Mouse (Mus musculus) erythroblast, adult 5-6 weeks (primary cell): Measurements from ENCODE around the gene Hoxa13. TPM values are rescaled to one million over a fixed set of nuclear protein-coding genes. Genes with fewer than 3 reads are reported as not detected.
A peak's percentile ranks its signal among the peaks of the same experiment; 100 is the strongest.

Experiments
- ATAC-seq: replicated peaks from 2 replicates; pipeline ENCODE4 v1.8.0; 2016; ENCODE audit warnings: moderate number of reproducible peaks, mild to moderate bottlenecking, moderate TSS enrichment, inconsistent platforms; ENCODE audit not compliant: poor library complexity, low FRiP score, severe bottlenecking
- total RNA-seq, 2 experiments: library from RNA; stranded (forward) in 1 of 2; stranded (reverse) in 1 of 2; fragments of 150-400 nt in 1 of 2; fragments of 200-764, 138-1000 nt in 1 of 2; gene quantifications; 2 replicates each; pipeline versions ENCODE4 v1.2.3 to v1.2.4; 2015 to 2017; ENCODE audit warnings: low replicate concordance in 2 of 2

Hoxa13 gene
- total RNA-seq, 2 experiments from 2014 or later: not detected

DNA sequence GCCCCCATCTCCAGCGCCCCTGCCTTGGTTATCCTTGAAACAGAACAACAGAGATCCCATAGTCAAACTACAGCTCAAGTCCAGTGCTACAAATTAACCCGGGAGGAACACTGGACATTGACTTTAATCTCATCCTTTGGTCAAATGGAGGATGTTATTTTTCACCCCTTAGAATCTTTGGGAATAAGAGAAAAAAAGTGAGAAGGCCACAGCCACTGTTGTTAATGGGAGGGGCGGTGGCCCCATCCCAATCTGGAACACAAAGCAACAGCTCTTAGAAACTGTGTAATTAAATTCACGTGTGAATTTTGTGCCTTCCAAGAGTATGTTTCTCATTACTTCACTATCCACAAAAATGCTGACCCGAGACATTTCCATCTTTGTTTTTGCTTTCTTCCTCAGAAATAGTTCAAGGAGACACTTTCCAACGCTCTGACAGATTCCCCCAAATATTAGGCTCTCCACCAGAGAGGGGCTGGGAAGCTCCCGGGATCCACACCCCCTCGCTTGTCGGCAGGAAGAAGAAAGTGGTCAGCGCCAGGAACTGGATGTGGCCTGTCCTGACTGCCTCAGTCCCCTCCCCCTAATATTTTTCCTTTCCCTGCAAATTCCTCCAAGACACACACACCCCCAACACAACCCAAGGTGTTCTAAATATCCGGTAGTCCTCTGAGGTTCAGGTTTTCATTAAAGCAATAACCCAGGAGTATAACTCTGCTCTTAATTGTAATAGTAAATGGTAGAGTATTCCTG is 33.0 kb downstream of the Hoxa13 start:
- no peak for ATAC-seq

DNA sequence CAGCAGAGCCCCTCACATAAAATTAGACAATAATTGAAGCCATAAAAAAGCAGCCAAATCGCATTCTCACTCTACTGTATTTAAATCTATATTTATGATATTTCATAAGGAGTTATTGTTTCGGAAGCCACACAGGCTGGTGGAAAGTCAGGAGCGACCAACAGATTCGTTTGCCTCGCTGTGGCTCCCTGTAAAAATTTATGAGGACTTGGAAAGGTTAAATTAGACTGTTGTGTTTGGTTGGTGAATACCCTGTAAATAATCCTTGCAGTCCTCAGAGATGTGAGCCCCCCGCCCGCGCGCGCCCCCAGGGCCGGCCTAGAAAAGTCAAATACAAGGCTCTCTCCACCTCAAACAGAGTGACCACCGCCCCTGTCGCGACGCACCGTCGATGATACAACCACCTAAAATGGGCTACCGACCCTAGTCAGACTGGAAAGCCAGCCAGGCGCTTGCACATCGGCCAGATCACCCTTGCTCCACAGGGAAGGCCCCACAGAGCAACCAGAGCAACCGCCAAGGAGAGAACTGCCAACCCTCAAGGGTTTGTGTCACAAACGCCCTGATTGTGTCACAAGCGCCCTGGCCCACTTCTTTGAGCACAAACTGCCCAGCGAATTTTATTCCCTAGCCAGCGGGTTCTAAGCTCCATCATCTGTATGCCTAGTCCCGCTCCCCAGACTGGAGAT is 34.0 kb downstream of the Hoxa13 start:
- no peak for ATAC-seq

DNA sequence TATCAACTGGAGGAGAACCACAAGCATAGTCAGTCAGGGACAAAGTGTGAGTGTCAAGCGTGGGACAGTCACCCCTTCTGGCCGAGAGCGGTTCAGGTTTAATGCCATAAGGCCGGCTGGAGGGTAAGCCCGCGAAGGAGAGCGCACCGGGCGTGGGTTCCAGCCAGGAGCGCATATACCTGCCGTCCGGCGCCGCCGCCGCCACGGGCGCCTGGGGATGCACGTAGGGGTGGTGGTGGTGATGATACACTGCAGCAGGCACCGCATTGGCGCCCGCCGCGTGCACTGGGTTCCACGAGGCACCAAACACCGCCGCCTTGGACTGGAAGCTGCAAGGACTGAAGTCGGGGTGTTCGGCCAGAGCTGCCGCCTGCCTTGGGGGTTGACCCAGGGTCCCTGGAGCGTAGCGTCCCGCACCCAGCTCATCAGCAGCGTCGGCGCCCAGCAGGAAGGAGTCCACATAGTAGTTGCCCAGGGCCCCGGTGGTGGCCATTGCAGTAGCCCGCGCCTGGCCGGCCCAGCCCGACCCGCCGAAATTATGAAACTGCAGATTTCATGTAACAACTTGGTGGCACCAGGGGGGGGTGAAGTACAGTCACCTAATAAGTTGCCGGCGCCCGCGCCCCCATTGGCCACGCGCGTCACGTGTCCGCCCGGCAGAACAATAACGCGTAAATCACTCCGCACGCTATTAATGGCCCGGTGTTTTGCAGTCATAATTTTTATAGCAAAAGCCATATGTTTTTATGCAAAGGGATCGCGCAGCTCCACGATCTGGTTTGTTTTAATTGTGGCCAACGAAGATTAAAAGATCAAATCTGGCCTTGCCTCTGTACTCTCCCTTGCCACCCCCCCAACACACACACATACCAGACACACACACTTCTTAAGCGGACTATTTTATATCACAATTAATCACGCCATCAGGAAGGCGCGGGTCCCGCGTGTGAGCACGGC is 34.8 kb downstream of the Hoxa13 start:
- ATAC-seq: no peak

- ATAC-seq: no peak
Measured at GRCm38 (mm10) chr6:52224895-52225611, 35.6 kb downstream of the Hoxa13 start.

GRCm38 (mm10) chr6:52223939-52224760 is 36.5 kb downstream of the Hoxa13 start:
- ATAC-seq: no peak

DNA sequence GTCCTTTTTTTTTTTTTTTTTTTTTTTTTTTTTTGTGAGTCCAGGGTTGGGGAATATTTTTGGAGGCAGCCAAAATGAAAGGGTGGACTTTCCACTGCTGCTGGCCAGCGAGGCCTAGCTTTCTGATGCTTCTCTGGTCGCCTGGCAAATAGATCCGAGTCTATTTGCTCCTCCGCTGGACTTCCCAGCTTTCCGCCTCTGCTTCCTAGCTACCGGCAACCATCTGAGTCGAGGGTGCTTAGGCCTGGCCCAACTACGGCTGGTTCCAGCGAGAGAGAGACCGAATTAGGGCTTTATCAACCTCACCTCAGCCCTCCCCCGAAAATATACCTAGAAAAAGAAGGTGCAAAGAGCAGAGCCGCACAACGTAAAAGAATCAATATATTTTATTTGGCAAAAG is 38.0 kb downstream of the Hoxa13 start:
- ATAC-seq: no peak

DNA sequence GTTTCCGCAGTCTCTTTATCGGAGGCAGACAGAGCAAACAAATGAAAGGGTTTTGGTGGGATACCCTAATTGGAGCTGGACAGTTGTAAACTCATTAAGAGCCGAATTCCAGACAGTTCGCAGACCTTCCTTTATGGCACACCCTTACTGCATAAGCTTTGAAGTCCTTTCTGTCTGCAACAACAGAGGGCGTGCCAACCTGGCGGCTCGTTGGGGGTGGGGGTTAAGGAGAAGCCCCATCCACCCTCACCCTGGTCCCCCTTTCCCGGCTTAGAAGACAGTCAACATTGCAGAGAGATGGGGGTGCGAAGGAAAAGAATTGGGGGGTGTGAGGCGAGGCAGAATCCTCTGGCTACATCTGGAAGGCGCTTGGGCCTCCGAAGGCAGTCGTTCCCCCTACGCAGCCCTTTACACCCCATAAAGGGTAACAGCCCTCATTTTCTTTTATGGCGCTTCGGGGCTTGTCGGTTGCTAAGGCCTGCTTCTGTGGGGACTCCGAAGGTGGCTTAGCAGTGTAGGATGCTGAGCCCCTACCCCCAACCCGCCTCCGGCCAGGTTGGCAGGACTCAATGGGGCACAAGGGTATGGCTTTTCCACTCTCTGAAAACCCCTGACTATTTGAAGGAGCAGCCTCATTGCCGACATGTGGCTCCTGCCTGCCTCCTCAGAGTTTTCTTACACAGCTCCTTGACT is 38.5 kb downstream of the Hoxa13 start:
- ATAC-seq: no peak

- peak; percentile 81 for ATAC-seq
Measured at GRCm38 (mm10) chr6:52221337-52221992, 39.2 kb downstream of the Hoxa13 start, which contains the start of gene Hoxa7. TSS of gene Hoxa7 (minus strand) at chr6:52221854.

GRCm38 (mm10) chr6:52220865-52221310 is 39.8 kb downstream of the Hoxa13 start:
- ATAC-seq: no peak

- no peak for ATAC-seq
Measured at GRCm38 (mm10) chr6:52220003-52220864, 40.4 kb downstream of the Hoxa13 start.

- ATAC-seq: no peak
Measured at GRCm38 (mm10) chr6:52219234-52219942, 41.3 kb downstream of the Hoxa13 start.

DNA sequence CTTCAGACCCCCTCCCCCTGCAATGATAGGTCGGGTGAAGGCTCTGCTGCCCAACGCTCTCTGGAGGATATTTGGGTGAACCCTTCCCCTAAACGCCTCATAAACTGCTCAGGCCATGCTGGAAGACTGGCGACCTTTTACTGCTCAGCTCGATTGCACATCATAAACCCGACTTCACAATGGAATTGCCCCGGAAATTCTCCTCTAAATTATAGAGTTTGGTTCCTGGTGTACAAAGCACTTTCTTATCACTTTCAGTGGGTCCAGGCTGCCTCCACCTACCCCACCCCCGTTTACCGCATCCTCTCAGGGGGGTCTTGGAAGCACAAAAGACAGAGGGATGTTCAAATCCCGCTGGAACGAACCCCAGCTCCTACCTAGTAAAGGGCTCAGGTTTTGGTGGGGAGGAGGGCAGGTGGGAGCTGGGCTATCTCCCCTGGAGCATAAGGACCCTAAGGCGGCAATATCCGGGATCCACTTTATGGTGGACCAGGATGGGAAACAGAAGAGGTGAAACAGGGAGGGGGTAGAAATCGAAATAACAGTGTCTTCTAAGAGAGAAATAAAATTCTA is 42.0 kb downstream of the Hoxa13 start:
- ATAC-seq: no peak

DNA sequence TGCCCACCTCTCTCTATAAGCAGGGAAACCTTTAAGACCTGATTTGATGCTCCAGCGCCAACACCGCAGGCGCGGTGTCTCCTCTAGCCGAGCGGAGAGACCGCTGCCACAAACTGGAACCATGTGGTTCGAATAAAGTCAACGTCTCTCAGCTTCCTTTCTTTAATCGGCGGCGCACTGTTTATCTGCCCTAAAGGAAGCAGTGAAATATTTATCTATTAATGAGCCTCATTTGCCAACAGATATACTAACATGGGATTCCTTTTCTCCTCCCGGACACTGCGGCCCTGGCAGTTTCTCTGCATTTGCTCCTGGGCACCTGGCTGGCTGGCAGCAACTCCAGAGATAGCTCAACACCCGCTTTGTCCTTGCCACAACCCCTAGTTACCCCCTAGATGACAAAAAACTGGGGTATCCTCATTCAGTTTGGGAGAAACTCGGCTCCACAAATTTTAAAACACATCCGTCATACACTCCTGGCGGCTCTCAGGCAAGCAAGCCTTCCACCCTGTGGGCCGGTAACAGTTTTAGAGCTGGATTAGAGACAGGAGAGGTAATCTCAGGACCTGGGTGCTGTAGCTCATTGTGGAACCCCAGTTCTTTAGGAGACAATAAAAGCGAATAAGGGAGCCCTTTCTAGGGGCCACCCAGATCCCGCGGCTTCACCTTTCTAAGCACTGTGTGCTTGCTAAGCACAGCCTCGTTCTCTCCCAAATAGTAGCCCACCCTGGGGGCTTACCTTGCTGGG is 42.6 kb downstream of the Hoxa13 start:
- no peak for ATAC-seq

- no peak for ATAC-seq
Measured at GRCm38 (mm10) chr6:52217459-52217768, 43.3 kb downstream of the Hoxa13 start.
